In the genomic region with DNA sequence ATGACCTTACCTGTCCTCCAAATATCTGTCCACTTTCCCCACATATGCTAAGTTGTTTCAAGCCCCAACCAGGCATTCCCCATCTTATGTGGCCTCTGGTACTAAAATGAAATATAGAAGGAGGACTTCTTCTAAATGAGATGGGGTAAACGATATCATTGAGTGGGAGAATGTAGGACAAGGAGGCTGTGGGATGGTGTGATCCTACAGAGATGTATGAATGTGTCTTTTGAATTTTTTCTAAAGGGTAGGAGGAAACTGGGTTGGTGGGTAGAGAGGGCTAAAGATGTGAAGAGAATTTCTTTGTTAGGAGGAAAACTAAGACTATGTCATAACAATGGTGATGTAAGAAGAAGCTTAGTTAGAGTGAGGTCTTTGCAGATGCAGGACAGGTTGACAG, we compare ENCODE assay signal across 20 mouse cellular contexts. TPM values are rescaled to one million over a fixed set of nuclear protein-coding genes. Genes with fewer than 3 reads are reported as not detected.
"Had no signal": no experiment of that assay in that cellular context is flagged by ENCODE, and none has a peak within 500 bp of the region (broad histone marks: within the 10 kb centered on the region; RNA-seq: fewer than 3 reads in every experiment).

No protein-coding gene starts in this region.

- DNase-seq: retina, postnatal 1 day; right cerebral cortex, adult 18-20 months; right cerebral cortex, postnatal 14 days; right cerebral cortex, postnatal 25 days; right cerebral cortex, postnatal 4 days; spleen, adult 18-20 months; thymus, adult 18-20 months; thymus, adult 2 months; thymus, postnatal 14 days; thymus, postnatal 25 days; thymus, postnatal 36 days; thymus, postnatal 4 days had no signal

- H3K27ac ChIP-seq: neural tube, embryonic 13.5 days; neural tube, embryonic 15.5 days; stomach, embryonic 15.5 days; stomach, postnatal 0 days had no signal

- H3K4me3 ChIP-seq: neural tube, embryonic 13.5 days; neural tube, embryonic 15.5 days; stomach, embryonic 15.5 days had no signal

RNA-seq across cellular contexts. Expression of a gene that starts 57.8 kb away (rescaled TPM):
- total RNA-seq: neutrophil, adult 5-6 weeks had no signal
- polyA plus RNA-seq: small intestine, adult 2 months; spleen, adult 2 months; thymus, adult 2 months; thymus, postnatal 0 days had no signal
